Mouse (Mus musculus): ENCODE data around the gene AY761185.
"Not testable (repeated sequence)": the region's sequence is repeated elsewhere in the genome, so short reads cannot be mapped to it uniquely, and the experiment has no call there.

The AY761185 gene

DNA sequence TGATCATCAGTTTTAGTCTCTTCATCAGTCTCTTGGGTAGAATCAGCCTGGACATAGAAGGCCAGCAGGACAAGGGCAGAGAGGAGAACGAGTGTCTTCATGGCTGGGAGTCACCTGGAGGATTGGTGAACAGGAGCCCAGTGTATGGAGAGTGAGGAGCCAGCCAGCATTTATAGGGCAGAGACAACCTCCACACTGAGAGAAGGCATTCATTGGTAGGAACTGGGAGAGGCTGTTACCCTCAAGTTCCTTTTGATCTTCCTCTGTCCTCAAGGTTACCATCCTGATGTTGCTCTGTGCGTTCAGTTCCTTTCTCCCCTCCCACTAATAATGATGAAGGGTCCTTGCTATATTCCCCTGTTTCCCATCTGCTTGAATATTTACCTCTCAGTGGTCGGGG is at the start of gene AY761185:
Gene AY761185, minus strand, starts transcription at position 101 of the 400 bp plus-strand sequence.
- no peak for DNase-seq (ENCODE audit: low spot score)

GRCm38 (mm10) chr8:20994042-20994441 is 49.5 kb upstream of the AY761185 start:
- DNase-seq (ENCODE audit: low spot score): not testable (repeated sequence)

GRCm38 (mm10) chr8:20979846-20980245 is 35.3 kb upstream of the AY761185 start:
- no peak for DNase-seq (ENCODE audit: low spot score)

- DNase-seq (ENCODE audit: low spot score): no peak
Measured at GRCm38 (mm10) chr8:20964531-20964930, 20.0 kb upstream of the AY761185 start.

DNA sequence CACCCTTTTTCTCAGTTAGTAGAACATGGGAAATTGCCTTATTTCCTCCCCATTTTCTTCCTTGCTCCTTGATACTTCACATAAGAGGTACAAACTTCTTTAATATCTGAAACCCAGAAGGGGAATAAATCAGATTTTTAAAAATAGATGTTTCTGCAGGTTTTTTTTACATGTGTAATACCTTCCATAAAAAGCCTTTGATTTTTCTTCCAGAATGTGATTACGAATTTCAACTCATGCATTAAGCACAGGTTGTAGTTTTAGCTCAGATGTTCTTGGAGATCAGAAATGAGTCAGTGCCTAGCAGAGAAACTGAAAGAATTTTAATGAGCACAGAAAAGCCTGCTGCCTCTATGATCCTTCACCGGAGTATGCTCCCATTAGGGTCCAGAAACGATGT is 22.5 kb downstream of the AY761185 start, which contains the start of gene Gm6040:
Gene Gm6040, minus strand, starts transcription at position 101 of the 400 bp plus-strand sequence.
- DNase-seq (ENCODE audit: low spot score): no peak

DNA sequence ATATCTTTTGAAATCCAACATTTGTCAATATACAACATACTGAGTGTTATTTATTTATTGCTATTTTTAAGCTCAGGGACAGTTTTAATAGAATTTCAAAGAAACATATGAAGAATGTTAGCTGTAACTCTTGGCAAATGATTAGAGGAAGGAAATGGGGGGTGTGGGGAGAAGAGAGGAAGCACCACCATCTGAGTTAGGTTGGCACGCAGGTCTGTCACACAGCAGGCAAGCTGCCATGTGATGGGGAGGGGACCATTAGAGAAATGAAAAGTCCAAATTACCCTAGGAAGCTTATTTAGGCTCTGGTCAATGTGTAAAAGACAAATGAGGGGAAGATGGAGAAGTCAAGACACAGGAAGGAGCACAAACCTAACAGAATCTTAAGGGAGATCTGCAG is 32.2 kb downstream of the AY761185 start:
- DNase-seq (ENCODE audit: low spot score): no peak

DNA sequence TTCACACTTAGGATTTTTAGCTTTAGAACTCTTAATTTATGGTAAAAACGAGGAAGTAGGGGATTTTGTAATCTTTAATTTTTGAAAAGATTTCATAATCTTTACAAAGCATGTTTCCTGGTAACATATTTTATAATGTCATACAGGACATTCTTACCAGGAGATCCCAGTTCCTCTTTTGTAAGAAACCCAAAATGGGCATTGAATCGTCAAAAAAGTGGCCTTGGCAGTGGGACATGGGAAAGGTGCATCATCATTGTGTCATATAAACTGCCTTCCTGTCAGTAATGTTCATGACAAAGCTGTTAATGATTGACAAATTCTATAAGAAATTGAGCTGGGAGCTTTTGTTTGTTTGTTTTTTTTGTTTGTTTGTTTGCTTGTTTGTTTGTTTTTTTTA is 36.3 kb downstream of the AY761185 start:
- DNase-seq (ENCODE audit: low spot score): no peak

- DNase-seq (ENCODE audit: low spot score): no peak
Measured at GRCm38 (mm10) chr8:20907119-20907518, 37.4 kb downstream of the AY761185 start.

DNA sequence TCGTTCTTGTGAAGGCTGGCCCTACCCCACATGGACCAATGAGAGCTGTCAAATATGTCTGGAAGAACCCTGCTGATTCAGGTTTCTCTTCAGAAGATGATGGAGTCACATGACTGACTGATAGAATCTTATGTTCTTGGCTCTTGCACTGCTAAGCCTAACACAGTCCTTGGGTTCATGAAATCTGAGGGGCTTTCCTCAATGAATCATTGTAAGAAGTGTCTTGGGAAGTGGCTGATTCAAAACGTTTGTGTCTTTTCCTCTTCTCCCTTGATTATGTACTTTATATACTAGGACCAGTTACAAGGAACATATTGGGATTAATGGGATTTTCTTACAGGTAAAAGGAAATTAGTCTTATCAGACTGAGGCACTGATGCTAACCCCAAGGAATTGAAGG is 42.0 kb downstream of the AY761185 start, which contains the start of gene Gm15056:
Gene Gm15056, minus strand, starts transcription at position 101 of the 400 bp plus-strand sequence.
- no peak for DNase-seq (ENCODE audit: low spot score)
